Mouse (Mus musculus) myocyte (in vitro differentiated cells): ENCODE measurements around the gene Golga3. TPM values are rescaled to one million over a fixed set of nuclear protein-coding genes. Genes with fewer than 3 reads are reported as not detected.

ENCODE experiments used
- H3K27me3 ChIP-seq: one replicate; pipeline ENCODE4 v1.6.1; 2011; ENCODE audit not compliant: control insufficient read depth, insufficient read depth, insufficient read length
- H3K36me3 ChIP-seq: one replicate; pipeline ENCODE4 v1.6.1; 2011; ENCODE audit not compliant: control insufficient read depth, insufficient read depth
- H3K4me2 ChIP-seq: one replicate; pipeline ENCODE4 v1.6.1; 2011; ENCODE audit warnings: low read depth, control low read depth
- H3K4me3 ChIP-seq: one replicate; pipeline ENCODE4 v1.5.1; 2011; ENCODE audit warnings: mild to moderate bottlenecking, control low read depth, moderate library complexity
- H3K79me2 ChIP-seq: one replicate; pipeline ENCODE4 v1.6.1; 2011; ENCODE audit not compliant: control insufficient read depth, insufficient read depth
- H3ac ChIP-seq: one replicate; pipeline ENCODE4 v1.6.1; 2011; ENCODE audit not compliant: control insufficient read depth, insufficient read length
- CEBPB ChIP-seq: IDR thresholded peaks from 2 replicates; pipeline ENCODE4 v1.6.1; 2011; ENCODE audit warnings: mild to moderate bottlenecking, moderate library complexity; ENCODE audit not compliant: poor library complexity, insufficient read depth, severe bottlenecking
- E2F4 ChIP-seq: IDR thresholded peaks from one replicate; pipeline ENCODE4 v1.6.1; 2011; ENCODE audit warnings: mild to moderate bottlenecking, control low read depth, moderate library complexity; ENCODE audit not compliant: insufficient read depth
- MAX ChIP-seq: IDR thresholded peaks from one replicate; pipeline ENCODE4 v1.6.1; 2011; ENCODE audit warnings: low read depth, mild to moderate bottlenecking, control low read depth
- MYOD1 ChIP-seq, 3 experiments: IDR thresholded peaks; one replicate each; pipeline ENCODE4 v1.6.1; 2011; ENCODE audit warnings: control low read depth in 2 of 3, low read depth in 2 of 3, mild to moderate bottlenecking in 2 of 3, moderate library complexity in 1 of 3; ENCODE audit not compliant: insufficient read length in 2 of 3, control insufficient read depth in 1 of 3
- MYOG ChIP-seq, 3 experiments: IDR thresholded peaks; one replicate each; pipeline ENCODE4 v1.6.1; 2011; ENCODE audit warnings: control low read depth in 2 of 3, low read depth in 2 of 3, mild to moderate bottlenecking in 2 of 3; ENCODE audit not compliant: insufficient read length in 2 of 3, control insufficient read depth in 1 of 3, insufficient read depth in 1 of 3
- POLR2A ChIP-seq: IDR thresholded peaks from one replicate; pipeline ENCODE4 v1.6.1; 2011; ENCODE audit warnings: low read depth, mild to moderate bottlenecking, control low read depth, moderate library complexity; ENCODE audit not compliant: insufficient read length
- POLR2AphosphoS2 ChIP-seq: IDR thresholded peaks from one replicate; pipeline ENCODE4 v1.6.1; 2011; ENCODE audit warnings: low read depth, control low read depth; ENCODE audit not compliant: insufficient read length
- REST ChIP-seq: IDR thresholded peaks from one replicate; pipeline ENCODE4 v1.6.1; 2011; ENCODE audit warnings: mild to moderate bottlenecking, control low read depth, moderate library complexity; ENCODE audit not compliant: insufficient read depth, insufficient read length
- SRF ChIP-seq: IDR thresholded peaks from one replicate; pipeline ENCODE4 v1.6.1; 2011; ENCODE audit warnings: low read depth; ENCODE audit not compliant: control insufficient read depth, insufficient read length
- TCF12 ChIP-seq: IDR thresholded peaks from one replicate; pipeline ENCODE4 v1.6.1; 2011; ENCODE audit warnings: mild to moderate bottlenecking, control low read depth; ENCODE audit not compliant: poor library complexity, insufficient read depth, severe bottlenecking
- TCF3 ChIP-seq: IDR thresholded peaks from one replicate; pipeline ENCODE4 v1.6.1; 2011; ENCODE audit warnings: low read depth, control low read depth; ENCODE audit not compliant: insufficient read length
- USF1 ChIP-seq: IDR thresholded peaks from one replicate; pipeline ENCODE4 v1.6.1; 2011; ENCODE audit warnings: low read depth, mild to moderate bottlenecking, control low read depth, moderate library complexity
- polyA plus RNA-seq: library from polyadenylated mRNA; unstranded; fragments of >200 nt; fragmentation: generic; extraction: Trizol; gene quantifications from one replicate; pipeline ENCODE4 v1.2.1, GENCODE M21; 2012; ENCODE audit warnings: missing spikeins

The Golga3 gene
- polyA plus RNA-seq, 1 experiment = 15.3 TPM

GRCm38 (mm10) chr5:110270242-110270641 lies 93.7 kb downstream of the Golga3 start:
- peak overlapping the region; percentile 54 for H3ac ChIP-seq
- TF ChIP-seq MYOD1 (IDR thresholded peaks at IDR 0.05; ENCODE audit: control insufficient read depth in 1 of 3, insufficient read length in 2 of 3, low read depth in 2 of 3) (no peak), MAX (no peak), POLR2A (no peak), USF1 (no peak), REST (no peak), SRF (no peak), E2F4 (no peak), TCF3 (no peak)
- H3K4me3 ChIP-seq = peak overlapping the region; percentile 89
- peaks cover 12% of the 10 kb centered on the region for H3K36me3 ChIP-seq
- no peaks in the 10 kb centered on the region for H3K27me3 ChIP-seq
- H3K79me2 ChIP-seq = peaks cover 29% of the 10 kb centered on the region
- no peak overlapping the region for H3K4me2 ChIP-seq

DNA sequence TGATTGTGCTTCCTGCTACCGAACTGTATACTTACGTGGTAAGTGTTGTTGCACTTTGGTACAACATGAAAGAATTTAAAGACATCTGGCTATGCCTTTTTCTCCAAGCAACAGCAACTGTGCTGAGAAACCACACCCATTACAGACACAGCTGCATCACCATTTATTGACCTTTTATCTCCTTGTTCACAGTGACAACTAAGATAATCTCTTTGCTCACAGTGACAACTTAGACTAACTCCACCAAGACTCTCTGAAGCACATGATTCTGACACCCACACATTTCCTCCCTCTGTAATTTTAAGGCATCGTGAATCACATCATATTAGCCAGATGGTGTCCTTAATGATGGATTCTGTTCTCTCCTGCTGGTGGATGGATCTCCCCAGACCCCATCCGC lies 97.6 kb downstream of the Golga3 start:
- TF ChIP-seq TCF3 = no peak
- no peak for TF ChIP-seq CEBPB
- TF ChIP-seq REST = no peak
- TF ChIP-seq MYOG (IDR thresholded peaks at IDR 0.05; ENCODE audit: control insufficient read depth in 1 of 3, insufficient read depth in 1 of 3, insufficient read length in 2 of 3, low read depth in 2 of 3) = no peak
- no peak for TF ChIP-seq SRF
- no peak for TF ChIP-seq MYOD1 (IDR thresholded peaks at IDR 0.05; ENCODE audit: control insufficient read depth in 1 of 3, insufficient read length in 2 of 3, low read depth in 2 of 3)
- no peak for TF ChIP-seq MAX
- TF ChIP-seq USF1 = no peak
- TF ChIP-seq POLR2AphosphoS2 = no peak
- no peak for TF ChIP-seq POLR2A
- TF ChIP-seq E2F4 = no peak
- no peak for TF ChIP-seq TCF12
- Histone ChIP-seq H3ac (no peak overlapping the region), H3K36me3 (no peaks in the 10 kb centered on the region), H3K27me3 (no peaks in the 10 kb centered on the region), H3K4me2 (no peak overlapping the region), H3K79me2 (peaks cover 5% of the 10 kb centered on the region), H3K4me3 (no peak overlapping the region)

GRCm38 (mm10) chr5:110274846-110275245 lies 98.3 kb downstream of the Golga3 start:
- no peak overlapping the region for H3ac ChIP-seq
- H3K4me3 ChIP-seq = no peak overlapping the region
- no peak overlapping the region for H3K4me2 ChIP-seq
- no peak for TF ChIP-seq TCF12
- H3K36me3 ChIP-seq = no peaks in the 10 kb centered on the region
- H3K79me2 ChIP-seq = no peaks in the 10 kb centered on the region
- H3K27me3 ChIP-seq = no peaks in the 10 kb centered on the region

Other genes starting within 250 kb of the Golga3 start
- 6.3 TPM for gene Zfp932, start 180.2 kb upstream of the Golga3 start, polyA plus RNA-seq
- gene Gm17655, start 104.2 kb upstream of the Golga3 start, polyA plus RNA-seq = 0.13 TPM
- gene Gm35315, start 82.3 kb upstream of the Golga3 start, polyA plus RNA-seq = 0.11 TPM
- 0.68 TPM for gene Plcxd1, start 76.7 kb upstream of the Golga3 start, polyA plus RNA-seq
- 60.5 TPM for gene Gtpbp6, start 68.5 kb upstream of the Golga3 start, polyA plus RNA-seq
- 2.1 TPM for gene Zfp605, start 66.6 kb upstream of the Golga3 start, polyA plus RNA-seq
- gene Chfr, start 40.9 kb upstream of the Golga3 start, polyA plus RNA-seq = 20.4 TPM
- 12.0 TPM for gene Ankle2, start 54.3 kb downstream of the Golga3 start, polyA plus RNA-seq
- gene Pgam5, start 93.2 kb downstream of the Golga3 start, polyA plus RNA-seq = 35.4 TPM
- 4.0 TPM for gene Pxmp2, start 109.5 kb downstream of the Golga3 start, polyA plus RNA-seq
- 5.4 TPM for gene Pole, start 109.6 kb downstream of the Golga3 start, polyA plus RNA-seq
- 0.04 TPM for gene P2rx2, start 166.5 kb downstream of the Golga3 start, polyA plus RNA-seq
- gene Lrcol1, start 168.0 kb downstream of the Golga3 start, polyA plus RNA-seq = not detected